10 mouse cellular contexts compared by ENCODE assay signal in the genomic region with DNA sequence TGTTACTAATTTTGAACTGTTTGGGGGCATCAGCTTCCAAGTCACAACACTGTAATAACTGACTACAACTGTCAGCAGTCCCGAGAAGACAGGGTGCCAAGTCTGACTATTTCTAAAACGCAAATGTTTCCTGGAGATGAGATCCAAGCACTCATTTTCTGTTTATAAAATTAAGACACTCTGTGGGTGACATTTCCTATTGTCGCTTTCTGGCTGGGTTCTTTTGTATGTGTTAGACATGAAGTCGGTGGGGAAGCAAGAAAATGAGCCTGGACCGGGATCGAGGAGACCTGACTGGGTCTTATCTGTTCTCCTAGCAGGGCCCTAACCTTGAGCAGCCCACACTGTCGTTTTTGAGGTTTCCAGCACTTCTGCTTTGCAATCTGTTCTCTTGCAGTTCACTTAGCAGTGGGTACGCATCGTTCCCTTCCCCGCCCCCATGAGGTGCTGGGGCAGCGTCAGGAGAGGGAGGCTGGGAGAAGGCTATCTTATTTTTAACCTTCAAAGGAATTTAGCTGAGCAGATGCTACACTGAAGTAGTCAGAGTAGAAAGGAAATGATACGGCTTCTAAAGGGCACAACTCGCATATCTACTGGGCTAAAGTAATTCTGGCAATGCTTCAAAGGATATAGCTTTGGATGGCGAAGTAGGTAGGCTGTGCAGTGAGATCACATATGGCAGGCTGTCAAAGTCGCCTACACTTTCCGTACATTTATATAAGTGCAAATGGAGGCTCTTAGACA.
DNase-seq lines count a peak whose midpoint lies in the region; ATAC-seq and TF ChIP-seq lines count a peak whose summit lies in the region.
"Had no signal": no experiment of that assay in that cellular context is flagged by ENCODE, and none has a peak within 500 bp of the region (broad histone marks: within the 10 kb centered on the region; RNA-seq: fewer than 3 reads in every experiment).

No protein-coding gene starts in this region.

- H3K9me3 ChIP-seq in heart, postnatal 0 days (replicated peaks; ENCODE audit: control insufficient read depth, low read length) = no peaks in the 10 kb centered on the region
- H3K9me3 ChIP-seq in forebrain, embryonic 16.5 days (ENCODE audit: control insufficient read depth, low read length) = no peaks in the 10 kb centered on the region

- no peak for DNase-seq in heart, postnatal 0 days (ENCODE audit: low spot score)
- no peak for DNase-seq in heart, adult 18-20 months
- DNase-seq in adrenal gland, adult 8-10 months = peak; percentile 43
- DNase-seq in left cerebral cortex, postnatal 25 days (ENCODE audit: low spot score in 2 of 2) = peak; percentile 75 to 84
- no peak for DNase-seq in thymus, postnatal 10 days (ENCODE audit: low spot score in 2 of 2)
- DNase-seq in kidney, adult 11 months = no peak
- no peak for DNase-seq in heart, postnatal 14 days
- DNase-seq: cerebellum, adult 11 months had no signal

- H3K27me3 ChIP-seq in heart, postnatal 0 days (ENCODE audit: control insufficient read depth, insufficient read depth, low read length) = no peaks in the 10 kb centered on the region
- no peaks in the 10 kb centered on the region for H3K27me3 ChIP-seq in forebrain, embryonic 16.5 days (replicated peaks; ENCODE audit: control insufficient read depth, insufficient read depth, low read length)

- no peaks in the 10 kb centered on the region for H3K36me3 ChIP-seq in heart, postnatal 0 days (replicated peaks; ENCODE audit: control insufficient read depth, insufficient read depth, low read length)
- no peaks in the 10 kb centered on the region for H3K36me3 ChIP-seq in forebrain, embryonic 16.5 days (ENCODE audit: control insufficient read depth, insufficient read depth)

- H3K4me1 ChIP-seq in heart, postnatal 0 days (ENCODE audit: control insufficient read depth, insufficient read depth) = no peaks in the 10 kb centered on the region
- H3K4me1 ChIP-seq in forebrain, embryonic 16.5 days (replicated peaks; ENCODE audit: control insufficient read depth, insufficient read depth, low read length) = peaks cover 35% of the 10 kb centered on the region

- peak overlapping the region; percentile 22 for H3K4me2 ChIP-seq in heart, postnatal 0 days (ENCODE audit: low read depth, low read length)
- H3K4me2 ChIP-seq in forebrain, embryonic 16.5 days (ENCODE audit: low read length) = peak overlapping the region; percentile 20

- no peak for ATAC-seq in heart, postnatal 0 days (ENCODE audit: insufficient read depth, low read depth)
- ATAC-seq in forebrain, embryonic 16.5 days = peak; percentile 61

- no peak overlapping the region for H3K4me3 ChIP-seq in heart, postnatal 0 days (ENCODE audit: low read depth, low read length)
- H3K4me3 ChIP-seq in forebrain, embryonic 16.5 days (replicated peaks; ENCODE audit: low read length) = no peak overlapping the region
- H3K4me3 ChIP-seq: erythroblast, embryonic 14.5 days had no signal

- TF ChIP-seq EP300 in heart, postnatal 0 days (IDR thresholded peaks at IDR 0.05; ENCODE audit: low read depth) = no peak

- H3K27ac ChIP-seq in heart, postnatal 0 days (ENCODE audit: low read depth) = no peak overlapping the region
- peak overlapping the region; percentile 32 for H3K27ac ChIP-seq in forebrain, embryonic 16.5 days (ENCODE audit: low read length)

- no peak for TF ChIP-seq CTCF in heart, postnatal 0 days (IDR thresholded peaks at IDR 0.05; ENCODE audit: low read depth)

- WGBS in heart, postnatal 0 days = 23% methylated on average over 16 of the region's 16 CpGs
- 40% methylated on average over 16 of the region's 16 CpGs for WGBS in forebrain, embryonic 16.5 days

- H3K9ac ChIP-seq in heart, postnatal 0 days (replicated peaks; ENCODE audit: low read depth, low read length) = no peak overlapping the region
- no peak overlapping the region for H3K9ac ChIP-seq in forebrain, embryonic 16.5 days (replicated peaks; ENCODE audit: low read depth, low read length)

- intact Hi-C loops in left cerebral cortex, postnatal 25 days (cut with DNase I) = loop anchor here (1.0 to 5.0 kb wide), 2 partner anchors 68 to 810 kb away; no protein-coding TSS in a partner anchor
- intact Hi-C loops in heart, postnatal 14 days (cut with DNase I) = no loop called here

Comparison
In these comparisons a context has a peak if more than half of its experiments do, and no peak if none do; other contexts are left out.
1. DNase-seq: peak in adrenal gland, adult 8-10 months (single experiment) and left cerebral cortex, postnatal 25 days (2 of 2); none in heart, postnatal 0 days (single experiment), heart, adult 18-20 months (0 of 2), thymus, postnatal 10 days (0 of 2), kidney, adult 11 months (single experiment) and heart, postnatal 14 days (0 of 2).